Mouse (Mus musculus): ENCODE measurements around the gene Med25.
A peak's percentile ranks its signal among the peaks of the same experiment; 100 is the strongest.

The Med25 gene

GRCm38 (mm10) chr7:44892276-44892921 lies at the start of gene Med25:
Med25 (minus strand) TSS chr7:44892712.
- peak; percentile 91 for DNase-seq

GRCm38 (mm10) chr7:44938680-44939079 lies 46.2 kb upstream of the Med25 start:
- no peak for DNase-seq

- peak; percentile 100 for DNase-seq
Observed at GRCm38 (mm10) chr7:44929204-44930151, 37.0 kb upstream of the Med25 start, which contains the start of gene Ap2a1. Ap2a1 (minus strand) TSS chr7:44929496.

- no peak for DNase-seq
Observed at GRCm38 (mm10) chr7:44928570-44928969, 36.1 kb upstream of the Med25 start.

- no peak for DNase-seq
Observed at GRCm38 (mm10) chr7:44925468-44925867, 33.0 kb upstream of the Med25 start.

GRCm38 (mm10) chr7:44922530-44922929 lies 30.0 kb upstream of the Med25 start:
- no peak for DNase-seq

- DNase-seq = no peak
Observed at GRCm38 (mm10) chr7:44919127-44919526, 26.6 kb upstream of the Med25 start.

- DNase-seq = no peak
Observed at GRCm38 (mm10) chr7:44918219-44918618, 25.7 kb upstream of the Med25 start.

- no peak for DNase-seq
Observed at GRCm38 (mm10) chr7:44916881-44917280, 24.4 kb upstream of the Med25 start.

- DNase-seq = no peak
Observed at GRCm38 (mm10) chr7:44916191-44916590, 23.7 kb upstream of the Med25 start.

GRCm38 (mm10) chr7:44915314-44915713 lies 22.8 kb upstream of the Med25 start:
- no peak for DNase-seq

GRCm38 (mm10) chr7:44914396-44914795 lies 21.9 kb upstream of the Med25 start:
- DNase-seq = no peak

GRCm38 (mm10) chr7:44908706-44909476 lies 16.4 kb upstream of the Med25 start:
- peak; percentile 25 for DNase-seq

GRCm38 (mm10) chr7:44905430-44905829 lies 12.9 kb upstream of the Med25 start:
- no peak for DNase-seq

GRCm38 (mm10) chr7:44901230-44901722 lies 8.8 kb upstream of the Med25 start:
- DNase-seq = peak; percentile 33

GRCm38 (mm10) chr7:44900632-44901031 lies 8.1 kb upstream of the Med25 start:
- peak; percentile 32 for DNase-seq

GRCm38 (mm10) chr7:44898607-44899006 lies 6.1 kb upstream of the Med25 start:
- DNase-seq = peak; percentile 74

GRCm38 (mm10) chr7:44896499-44896898 lies 4.0 kb upstream of the Med25 start:
- peak; percentile 58 for DNase-seq

GRCm38 (mm10) chr7:44895593-44896434 lies 3.3 kb upstream of the Med25 start, which contains the start of gene Fuz:
Fuz (plus strand) TSS chr7:44896079.
- peak; percentile 94 for DNase-seq

- DNase-seq = no peak
Observed at GRCm38 (mm10) chr7:44895206-44895592, 2.7 kb upstream of the Med25 start.

GRCm38 (mm10) chr7:44894175-44894574 lies 1.7 kb upstream of the Med25 start:
- no peak for DNase-seq

- no peak for DNase-seq
Observed at GRCm38 (mm10) chr7:44893197-44893596, 685 bp upstream of the Med25 start.

Measured in cerebellum, adult 11-12 months (tissue).